Mouse (Mus musculus) left cerebral cortex, postnatal 10 days (tissue): ENCODE results near the gene Olfr1341. TPM values are rescaled to one million over a fixed set of nuclear protein-coding genes. Genes with fewer than 3 reads are reported as not detected.

Experiments
- DNase-seq, 2 experiments: peaks; one replicate each; pipeline ENCODE4 v3.0.0; 2021 to 2022; ENCODE audit warnings: low spot score in 2 of 2, mixed read lengths in 1 of 2; ENCODE audit errors: extremely low spot score in 1 of 2
- intact Hi-C: fragments of 180-260 bp; cut with DNase I; formaldehyde crosslinking; loops from one replicate; pipeline ENCODE4 v1.15.1; 2025
- total RNA-seq, 2 experiments: library from RNA; stranded (reverse); gene quantifications; 2 replicates each; pipeline ENCODE4 v1.2.3; 2021

Olfr1341 gene
- total RNA-seq: not detected

- intact Hi-C loops: no loop called here
- DNase-seq: no peak
These were observed at the start of gene Olfr1341 for GRCm38 (mm10) chr4:118703223-118703622. TSS of gene Olfr1341 (plus strand) at chr4:118703523.

- DNase-seq: no peak
- intact Hi-C loops: no loop called here
These were observed 44.7 kb upstream of the Olfr1341 start, which contains the start of gene Olfr62 for GRCm38 (mm10) chr4:118658652-118659051. TSS of gene Olfr62 (plus strand) at chr4:118658952.

- intact Hi-C loops: no loop called here
- no peak for DNase-seq
These were observed 16.2 kb upstream of the Olfr1341 start for GRCm38 (mm10) chr4:118687086-118687485.

- DNase-seq: no peak
- intact Hi-C loops: no loop called here
These were observed 10.8 kb upstream of the Olfr1341 start, which contains the start of gene Olfr1342 for GRCm38 (mm10) chr4:118692412-118692973. TSS of gene Olfr1342 (minus strand) at chr4:118692756.

GRCm38 (mm10) chr4:118693812-118694211 lies 9.5 kb upstream of the Olfr1341 start:
- DNase-seq: no peak
- intact Hi-C loops: no loop called here

GRCm38 (mm10) chr4:118708086-118708485 lies 4.8 kb downstream of the Olfr1341 start:
- intact Hi-C loops: no loop called here
- DNase-seq: no peak

GRCm38 (mm10) chr4:118711656-118712055 lies 8.3 kb downstream of the Olfr1341 start:
- no peak for DNase-seq
- intact Hi-C loops: no loop called here

- no peak for DNase-seq
- intact Hi-C loops: no loop called here
These were observed 16.5 kb downstream of the Olfr1341 start, which contains the start of gene Olfr1340 for GRCm38 (mm10) chr4:118719838-118720237. TSS of gene Olfr1340 (plus strand) at chr4:118720138.

- intact Hi-C loops: no loop called here
- no peak for DNase-seq
These were observed 18.6 kb downstream of the Olfr1341 start for GRCm38 (mm10) chr4:118721742-118722483.

GRCm38 (mm10) chr4:118731875-118732274 lies 28.6 kb downstream of the Olfr1341 start, which contains the start of gene Olfr1339:
TSS of gene Olfr1339 (plus strand) at chr4:118732175.
- no peak for DNase-seq
- intact Hi-C loops: no loop called here

- DNase-seq: no peak
- intact Hi-C loops: no loop called here
These were observed 36.3 kb downstream of the Olfr1341 start for GRCm38 (mm10) chr4:118739574-118739973.

- DNase-seq: no peak
- intact Hi-C loops: no loop called here
These were observed 37.8 kb downstream of the Olfr1341 start for GRCm38 (mm10) chr4:118740988-118741698.

GRCm38 (mm10) chr4:118741881-118742280 lies 38.6 kb downstream of the Olfr1341 start:
- DNase-seq: no peak

GRCm38 (mm10) chr4:118758637-118759036 lies 55.3 kb downstream of the Olfr1341 start, which contains the start of gene Olfr1338:
TSS of gene Olfr1338 (minus strand) at chr4:118758737.
- intact Hi-C loops: no loop called here
- no peak for DNase-seq

More at GRCm38 (mm10) chr4:118741881-118742280, 38.6 kb downstream of the Olfr1341 start:
- intact Hi-C loops: no loop called here

Other genes starting within 250 kb of the Olfr1341 start
- gene Mpl, start 246.0 kb upstream of the Olfr1341 start, total RNA-seq: under 1 TPM in 1 of 2 experiments, not detected in 1; 0.12 TPM
- 10 to 100 TPM; 13.6 to 13.7 TPM for gene Tie1, start 213.5 kb upstream of the Olfr1341 start, total RNA-seq
- not detected for gene 2610528J11Rik, start 176.5 kb upstream of the Olfr1341 start, total RNA-seq
- gene Tmem125, start 159.5 kb upstream of the Olfr1341 start, total RNA-seq: 1 to 10 TPM; 1.5 to 1.8 TPM
- gene Cfap57, start 82.7 kb upstream of the Olfr1341 start, total RNA-seq: 1 to 10 TPM in 1 of 2 experiments, under 1 TPM in 1; 0.90 to 1.1 TPM
- 10 to 100 TPM; 48.3 to 54.4 TPM for gene Ebna1bp2, start 82.7 kb upstream of the Olfr1341 start, total RNA-seq
- not detected for gene Olfr62, start 44.6 kb upstream of the Olfr1341 start, total RNA-seq
- gene Olfr1342, start 10.8 kb upstream of the Olfr1341 start, total RNA-seq: not detected
- gene Olfr1340, start 16.6 kb downstream of the Olfr1341 start, total RNA-seq: not detected
- gene Olfr1339, start 28.7 kb downstream of the Olfr1341 start, total RNA-seq: not detected
- gene Olfr1338, start 55.2 kb downstream of the Olfr1341 start, total RNA-seq: not detected
- gene Olfr1337, start 79.1 kb downstream of the Olfr1341 start, total RNA-seq: not detected
- gene Olfr1335, start 106.4 kb downstream of the Olfr1341 start, total RNA-seq: not detected
- gene Olfr1333, start 132.8 kb downstream of the Olfr1341 start, total RNA-seq: not detected
- not detected for gene Olfr1331, start 161.1 kb downstream of the Olfr1341 start, total RNA-seq
- gene Olfr1330, start 185.1 kb downstream of the Olfr1341 start, total RNA-seq: not detected
- gene Olfr1329, start 213.9 kb downstream of the Olfr1341 start, total RNA-seq: not detected
- gene Olfr1328, start 235.1 kb downstream of the Olfr1341 start, total RNA-seq: not detected